Mouse (Mus musculus): Measurements from ENCODE around the gene Gm3417. TPM values are rescaled to one million over a fixed set of nuclear protein-coding genes. Genes with fewer than 3 reads are reported as not detected.
"Not testable (repeated sequence)": the region's sequence is repeated elsewhere in the genome, so short reads cannot be mapped to it uniquely, and the experiment has no call there.

Gm3417 gene
- polyA plus RNA-seq, 1 experiment from 2014 or later = 1.6 TPM

- WGBS = 52% methylated on average over 5 of the region's 5 CpGs
Measured at GRCm38 (mm10) chr17:14935841-14936605, 42.6 kb downstream of the Gm3417 start.

GRCm38 (mm10) chr17:14935280-14935679 lies 43.3 kb downstream of the Gm3417 start:
- H3K27ac ChIP-seq (ENCODE audit: low read length); H3K9ac ChIP-seq (ENCODE audit: low read length); H3K4me1 ChIP-seq (replicated peaks; ENCODE audit: control insufficient read depth, insufficient read depth, low read length); H3K4me2 ChIP-seq (ENCODE audit: low read depth, low read length); H3K27me3 ChIP-seq (ENCODE audit: control insufficient read depth, insufficient read depth, low read depth, low read length); H3K36me3 ChIP-seq (ENCODE audit: control insufficient read depth, insufficient read depth, low read length); H3K4me3 ChIP-seq (ENCODE audit: low read length); H3K9me3 ChIP-seq (ENCODE audit: control insufficient read depth, low read length); ATAC-seq (ENCODE audit: low read depth): not testable (repeated sequence)
- 70% methylated on average over 10 of the region's 14 CpGs for WGBS

More at GRCm38 (mm10) chr17:14935841-14936605, 42.6 kb downstream of the Gm3417 start:
- H3K4me2 ChIP-seq (ENCODE audit: low read depth, low read length) = no peak overlapping the region
- H3K36me3 ChIP-seq (ENCODE audit: control insufficient read depth, insufficient read depth, low read length) = no peaks in the 10 kb centered on the region
- no peaks in the 10 kb centered on the region for H3K9me3 ChIP-seq (ENCODE audit: control insufficient read depth, low read length)
- H3K4me3 ChIP-seq (ENCODE audit: low read length) = no peak overlapping the region
- H3K4me1 ChIP-seq (replicated peaks; ENCODE audit: control insufficient read depth, insufficient read depth, low read length) = no peaks in the 10 kb centered on the region
- no peak overlapping the region for H3K27ac ChIP-seq (ENCODE audit: low read length)
- no peaks in the 10 kb centered on the region for H3K27me3 ChIP-seq (ENCODE audit: control insufficient read depth, insufficient read depth, low read depth, low read length)
- H3K9ac ChIP-seq (ENCODE audit: low read length) = no peak overlapping the region
- ATAC-seq (ENCODE audit: low read depth) = no peak

GRCm38 (mm10) chr17:14931469-14931868 lies 47.1 kb downstream of the Gm3417 start:
- no peak for ATAC-seq (ENCODE audit: low read depth)
- Histone ChIP-seq H3K9ac (ENCODE audit: low read length) (no peak overlapping the region), H3K36me3 (ENCODE audit: control insufficient read depth, insufficient read depth, low read length) (no peaks in the 10 kb centered on the region), H3K27ac (ENCODE audit: low read length) (no peak overlapping the region), H3K4me3 (ENCODE audit: low read length) (no peak overlapping the region), H3K4me2 (ENCODE audit: low read depth, low read length) (no peak overlapping the region), H3K27me3 (ENCODE audit: control insufficient read depth, insufficient read depth, low read depth, low read length) (no peaks in the 10 kb centered on the region), H3K9me3 (ENCODE audit: control insufficient read depth, low read length) (no peaks in the 10 kb centered on the region), H3K4me1 (replicated peaks; ENCODE audit: control insufficient read depth, insufficient read depth, low read length) (no peaks in the 10 kb centered on the region)
- WGBS = 73% methylated on average over 5 of the region's 5 CpGs

GRCm38 (mm10) chr17:14930697-14931096 lies 47.9 kb downstream of the Gm3417 start:
- Histone ChIP-seq H3K4me1 (replicated peaks; ENCODE audit: control insufficient read depth, insufficient read depth, low read length) (no peaks in the 10 kb centered on the region), H3K9ac (ENCODE audit: low read length) (no peak overlapping the region), H3K4me3 (ENCODE audit: low read length) (no peak overlapping the region), H3K9me3 (ENCODE audit: control insufficient read depth, low read length) (no peaks in the 10 kb centered on the region), H3K27me3 (ENCODE audit: control insufficient read depth, insufficient read depth, low read depth, low read length) (no peaks in the 10 kb centered on the region), H3K27ac (ENCODE audit: low read length) (no peak overlapping the region), H3K4me2 (ENCODE audit: low read depth, low read length) (no peak overlapping the region), H3K36me3 (ENCODE audit: control insufficient read depth, insufficient read depth, low read length) (no peaks in the 10 kb centered on the region)
- WGBS = 68% methylated on average over 7 of the region's 7 CpGs
- ATAC-seq (ENCODE audit: low read depth) = no peak

GRCm38 (mm10) chr17:14928631-14929030 lies 50.0 kb downstream of the Gm3417 start:
- H3K9ac ChIP-seq (ENCODE audit: low read length) = no peak overlapping the region
- no peaks in the 10 kb centered on the region for H3K36me3 ChIP-seq (ENCODE audit: control insufficient read depth, insufficient read depth, low read length)
- no peaks in the 10 kb centered on the region for H3K27me3 ChIP-seq (ENCODE audit: control insufficient read depth, insufficient read depth, low read depth, low read length)
- 61% methylated on average over 5 of the region's 5 CpGs for WGBS
- no peak for ATAC-seq (ENCODE audit: low read depth)
- no peak overlapping the region for H3K4me2 ChIP-seq (ENCODE audit: low read depth, low read length)
- no peak overlapping the region for H3K27ac ChIP-seq (ENCODE audit: low read length)
- no peaks in the 10 kb centered on the region for H3K4me1 ChIP-seq (replicated peaks; ENCODE audit: control insufficient read depth, insufficient read depth, low read length)
- H3K9me3 ChIP-seq (ENCODE audit: control insufficient read depth, low read length) = no peaks in the 10 kb centered on the region
- H3K4me3 ChIP-seq (ENCODE audit: low read length) = no peak overlapping the region

- Histone ChIP-seq H3K27me3 (ENCODE audit: control insufficient read depth, insufficient read depth, low read depth, low read length) (no peaks in the 10 kb centered on the region), H3K4me3 (ENCODE audit: low read length) (no peak overlapping the region), H3K4me2 (ENCODE audit: low read depth, low read length) (no peak overlapping the region), H3K27ac (ENCODE audit: low read length) (no peak overlapping the region), H3K4me1 (replicated peaks; ENCODE audit: control insufficient read depth, insufficient read depth, low read length) (no peaks in the 10 kb centered on the region), H3K9me3 (ENCODE audit: control insufficient read depth, low read length) (no peaks in the 10 kb centered on the region), H3K36me3 (ENCODE audit: control insufficient read depth, insufficient read depth, low read length) (no peaks in the 10 kb centered on the region), H3K9ac (ENCODE audit: low read length) (no peak overlapping the region)
- ATAC-seq (ENCODE audit: low read depth) = no peak
- WGBS = 72% methylated on average over 8 of the region's 8 CpGs
Measured at GRCm38 (mm10) chr17:14927644-14928218, 50.9 kb downstream of the Gm3417 start.

- H3K4me3 ChIP-seq (ENCODE audit: low read length) = no peak overlapping the region
- no peak for ATAC-seq (ENCODE audit: low read depth)
- no peaks in the 10 kb centered on the region for H3K36me3 ChIP-seq (ENCODE audit: control insufficient read depth, insufficient read depth, low read length)
- 44% methylated on average over 6 of the region's 6 CpGs for WGBS
- no peak overlapping the region for H3K4me2 ChIP-seq (ENCODE audit: low read depth, low read length)
- no peak overlapping the region for H3K9ac ChIP-seq (ENCODE audit: low read length)
- no peaks in the 10 kb centered on the region for H3K27me3 ChIP-seq (ENCODE audit: control insufficient read depth, insufficient read depth, low read depth, low read length)
- no peaks in the 10 kb centered on the region for H3K9me3 ChIP-seq (ENCODE audit: control insufficient read depth, low read length)
- H3K27ac ChIP-seq (ENCODE audit: low read length) = no peak overlapping the region
- H3K4me1 ChIP-seq (replicated peaks; ENCODE audit: control insufficient read depth, insufficient read depth, low read length) = no peaks in the 10 kb centered on the region
Measured at GRCm38 (mm10) chr17:14921582-14921981, 57.0 kb downstream of the Gm3417 start.

- no peak overlapping the region for H3K4me3 ChIP-seq (ENCODE audit: low read length)
- ATAC-seq (ENCODE audit: low read depth) = no peak
- 73% methylated on average over 8 of the region's 8 CpGs for WGBS
- no peaks in the 10 kb centered on the region for H3K36me3 ChIP-seq (ENCODE audit: control insufficient read depth, insufficient read depth, low read length)
- H3K27ac ChIP-seq (ENCODE audit: low read length) = no peak overlapping the region
- no peak overlapping the region for H3K9ac ChIP-seq (ENCODE audit: low read length)
- H3K4me1 ChIP-seq (replicated peaks; ENCODE audit: control insufficient read depth, insufficient read depth, low read length) = no peaks in the 10 kb centered on the region
- H3K4me2 ChIP-seq (ENCODE audit: low read depth, low read length) = no peak overlapping the region
- H3K9me3 ChIP-seq (ENCODE audit: control insufficient read depth, low read length) = no peaks in the 10 kb centered on the region
- H3K27me3 ChIP-seq (ENCODE audit: control insufficient read depth, insufficient read depth, low read depth, low read length) = no peaks in the 10 kb centered on the region
Measured at GRCm38 (mm10) chr17:14917866-14918265, 60.7 kb downstream of the Gm3417 start.

GRCm38 (mm10) chr17:14914401-14914800 lies 64.2 kb downstream of the Gm3417 start:
- Histone ChIP-seq H3K4me1 (replicated peaks; ENCODE audit: control insufficient read depth, insufficient read depth, low read length) (no peaks in the 10 kb centered on the region), H3K27me3 (ENCODE audit: control insufficient read depth, insufficient read depth, low read depth, low read length) (no peaks in the 10 kb centered on the region), H3K4me3 (ENCODE audit: low read length) (no peak overlapping the region), H3K4me2 (ENCODE audit: low read depth, low read length) (no peak overlapping the region), H3K36me3 (ENCODE audit: control insufficient read depth, insufficient read depth, low read length) (no peaks in the 10 kb centered on the region), H3K27ac (ENCODE audit: low read length) (no peak overlapping the region), H3K9me3 (ENCODE audit: control insufficient read depth, low read length) (no peaks in the 10 kb centered on the region), H3K9ac (ENCODE audit: low read length) (no peak overlapping the region)
- 78% methylated on average over 4 of the region's 4 CpGs for WGBS
- ATAC-seq (ENCODE audit: low read depth) = no peak

All from lung, embryonic 16.5 days (tissue).